Mouse (Mus musculus) stomach, embryonic 14.5 days (tissue): Measurements from ENCODE around the gene Rpp25l. TPM values are rescaled to one million over a fixed set of nuclear protein-coding genes. Genes with fewer than 3 reads are reported as not detected.

Source experiments
- ATAC-seq: fragments of 200-750 bp; cut with Nextera tagmentation; 2 replicates; pipeline ENCODE4 v1.8.0; 2017; ENCODE audit warnings: low read depth, moderate TSS enrichment; ENCODE audit not compliant: insufficient number of reproducible peaks, insufficient read depth, low FRiP score
- H3K27ac ChIP-seq: fragments of 300-500 bp; sonication (generic); 2 replicates; pipeline ENCODE4 v1.5.1; 2014; ENCODE audit warnings: mild to moderate bottlenecking, low read length, moderate library complexity, mixed read lengths
- H3K27me3 ChIP-seq: fragments of 300-500 bp; sonication (generic); 2 replicates; pipeline ENCODE4 v1.6.1; 2014; ENCODE audit warnings: low read length, control low read depth, mixed read lengths; ENCODE audit not compliant: control insufficient read depth, insufficient read depth
- H3K36me3 ChIP-seq: fragments of 300-500 bp; sonication (generic); 2 replicates; pipeline ENCODE4 v1.6.1; 2014; ENCODE audit warnings: mild to moderate bottlenecking, control low read depth, low read length, moderate library complexity, mixed read lengths; ENCODE audit not compliant: control insufficient read depth, insufficient read depth
- H3K4me1 ChIP-seq: fragments of 300-500 bp; sonication (generic); 2 replicates; pipeline ENCODE4 v1.6.1; 2014; ENCODE audit warnings: low read length, control low read depth, mixed read lengths; ENCODE audit not compliant: control insufficient read depth, insufficient read depth
- H3K4me2 ChIP-seq: fragments of 300-500 bp; sonication (generic); replicated peaks from 2 replicates; pipeline ENCODE4 v1.6.1; 2014; ENCODE audit warnings: low read depth, low read length, control low read depth
- H3K4me3 ChIP-seq: fragments of 300-500 bp; sonication (generic); 2 replicates; pipeline ENCODE4 v1.5.1; 2014; ENCODE audit warnings: low read depth, low read length, control low read depth
- H3K9ac ChIP-seq: fragments of 300-500 bp; sonication (generic); replicated peaks from 2 replicates; pipeline ENCODE4 v1.6.1; 2014; ENCODE audit warnings: low read depth, mild to moderate bottlenecking, control low read depth, low read length, moderate library complexity, mixed read lengths
- H3K9me3 ChIP-seq: fragments of 300-500 bp; sonication (generic); 2 replicates; pipeline ENCODE4 v1.6.1; 2016; ENCODE audit warnings: low read depth, low read length, control low read depth; ENCODE audit not compliant: control insufficient read depth
- WGBS: fragments of 180-500 bp; shearing (Covaris S2); extraction: QIAGEN DNeasy Blood & Tissue Kit; methylation state at CpG from one replicate; pipeline ENCODE4 v1.1.7; 2014; 5-methylcytosine and 5-hydroxymethylcytosine counted together
- polyA plus RNA-seq: library from polyadenylated mRNA; unstranded; fragments of >200 nt; fragmentation: Nextera tagmentation; extraction: Ambion mirVana; gene quantifications from 2 replicates; pipeline ENCODE4 v1.2.1, GENCODE M21; 2014

Gene Rpp25l
- polyA plus RNA-seq, 1 experiment from 2014 or later = 71.5 TPM

DNA sequence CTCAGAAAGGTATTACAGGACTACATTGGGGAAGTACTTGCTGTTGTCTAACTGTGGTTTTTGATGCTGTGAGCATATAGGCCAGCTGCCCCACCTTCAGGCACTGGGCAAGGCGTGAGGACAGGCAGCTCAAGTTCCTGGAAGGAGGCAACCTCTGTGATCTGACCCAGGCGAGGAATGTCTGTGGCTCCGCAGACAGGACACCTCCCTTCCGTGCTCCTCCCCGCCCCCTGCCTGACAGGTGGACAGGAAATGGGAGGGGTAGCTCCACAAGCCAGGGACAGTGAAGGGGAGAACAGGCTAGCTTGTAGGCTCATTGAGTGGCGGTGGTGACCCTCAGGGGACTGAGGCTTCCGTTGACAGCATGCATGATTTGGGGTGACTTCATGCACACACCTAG is 48.8 kb downstream of the Rpp25l start:
- H3K27ac ChIP-seq = peak overlapping the region; percentile 58; the same call in 1 of the 2 replicates
- ATAC-seq = no peak
- H3K36me3 ChIP-seq = no peaks in the 10 kb centered on the region
- peaks cover 40% of the 10 kb centered on the region for H3K4me1 ChIP-seq
- H3K9me3 ChIP-seq = no peaks in the 10 kb centered on the region
- no peak overlapping the region for H3K9ac ChIP-seq
- H3K27me3 ChIP-seq = no peaks in the 10 kb centered on the region
- H3K4me3 ChIP-seq = no peak overlapping the region
- no peak overlapping the region for H3K4me2 ChIP-seq
- 36% methylated on average over 7 of the region's 7 CpGs for WGBS

- Histone ChIP-seq H3K9ac (no peak overlapping the region), H3K4me3 (no peak overlapping the region), H3K4me2 (no peak overlapping the region), H3K4me1 (peaks cover 40% of the 10 kb centered on the region), H3K9me3 (no peaks in the 10 kb centered on the region), H3K27me3 (no peaks in the 10 kb centered on the region), H3K36me3 (no peaks in the 10 kb centered on the region), H3K27ac (no peak overlapping the region)
- 28% methylated on average over 9 of the region's 9 CpGs for WGBS
- no peak for ATAC-seq
These were observed 49.7 kb downstream of the Rpp25l start for GRCm38 (mm10) chr4:41663614-41664013.

DNA sequence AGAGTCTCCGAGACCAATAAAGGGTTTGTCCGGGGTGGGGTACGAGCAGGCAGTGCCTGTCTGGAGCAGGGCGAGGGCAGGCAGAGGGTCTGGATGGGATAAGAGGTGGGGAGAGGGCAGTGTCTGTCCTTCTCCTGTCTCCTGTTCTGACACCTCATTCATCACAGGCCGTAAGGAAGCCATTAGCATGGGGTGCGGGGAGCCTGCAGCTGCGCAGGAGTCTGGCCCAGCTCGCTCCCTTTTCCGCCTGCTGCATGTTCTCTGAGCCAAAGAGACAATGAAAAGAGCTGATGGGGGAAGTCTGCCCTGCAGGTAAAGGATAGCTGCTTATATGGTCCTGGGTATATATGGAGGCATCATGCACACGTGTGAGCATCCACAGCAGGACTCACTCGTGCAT is 50.6 kb downstream of the Rpp25l start:
- WGBS = 65% methylated on average over 11 of the region's 11 CpGs
- no peaks in the 10 kb centered on the region for H3K27me3 ChIP-seq
- no peak overlapping the region for H3K9ac ChIP-seq
- no peak overlapping the region for H3K4me2 ChIP-seq
- peaks cover 43% of the 10 kb centered on the region for H3K4me1 ChIP-seq
- no peaks in the 10 kb centered on the region for H3K36me3 ChIP-seq
- H3K4me3 ChIP-seq = no peak overlapping the region
- no peaks in the 10 kb centered on the region for H3K9me3 ChIP-seq
- H3K27ac ChIP-seq = peak overlapping the region; percentile 21; the same call in 1 of the 2 replicates
- ATAC-seq = no peak

Other genes with a start within 250 kb of the Rpp25l start
- 7.4 and 8.0 TPM in 2 replicates for gene Kif24, start 248.6 kb downstream of the Rpp25l start, polyA plus RNA-seq
- gene Nudt2, start 248.4 kb downstream of the Rpp25l start, polyA plus RNA-seq = 47.7 and 50.6 TPM in 2 replicates
- 4.6 and 4.8 TPM in 2 replicates for gene AI464131, start 210.5 kb downstream of the Rpp25l start, polyA plus RNA-seq
- 0.98 and 1.8 TPM in 2 replicates for gene 1110017D15Rik, start 196.2 kb downstream of the Rpp25l start, polyA plus RNA-seq
- gene Fam219a, start 144.0 kb downstream of the Rpp25l start, polyA plus RNA-seq = 3.9 and 4.0 TPM in 2 replicates
- gene Dnaic1, start 143.8 kb downstream of the Rpp25l start, polyA plus RNA-seq = 4.8 TPM in 2 replicates
- gene Enho, start 73.2 kb downstream of the Rpp25l start, polyA plus RNA-seq = 30.7 and 30.9 TPM in 2 replicates
- gene Cntfr, start 16.4 kb downstream of the Rpp25l start, polyA plus RNA-seq = 9.3 and 11.3 TPM in 2 replicates
- gene Il11ra1, start 13.5 kb downstream of the Rpp25l start, polyA plus RNA-seq = 162 TPM in 2 replicates
- gene Dctn3, start 9.6 kb upstream of the Rpp25l start, polyA plus RNA-seq = 121 and 126 TPM in 2 replicates
- not detected in 2 replicates for gene Arid3c, start 17.6 kb upstream of the Rpp25l start, polyA plus RNA-seq
- gene Galt, start 41.7 kb upstream of the Rpp25l start, polyA plus RNA-seq = 35.4 and 40.0 TPM in 2 replicates
- gene Sigmar1, start 42.6 kb upstream of the Rpp25l start, polyA plus RNA-seq = 81.2 and 90.6 TPM in 2 replicates
- 44.0 and 49.7 TPM in 2 replicates for gene Ccl27a, start 60.7 kb upstream of the Rpp25l start, polyA plus RNA-seq
- 29.6 and 32.8 TPM in 2 replicates for gene Gm21541, start 190.1 kb upstream of the Rpp25l start, polyA plus RNA-seq
- 0.78 and 2.2 TPM in 2 replicates for gene Gm20878, start 228.0 kb upstream of the Rpp25l start, polyA plus RNA-seq